Mouse (Mus musculus): ENCODE measurements around the gene Gpr4.

- no peak for TF ChIP-seq CTCF (IDR thresholded peaks at IDR 0.05; ENCODE audit: low read depth)
- no peak for TF ChIP-seq EP300 (IDR thresholded peaks at IDR 0.05; ENCODE audit: low read depth)
These were observed 12.6 kb downstream of the Gpr4 start for GRCm38 (mm10) chr7:19224933-19225332.
